Mouse (Mus musculus) right cerebral cortex, postnatal 10 days (tissue): ENCODE measurements around the gene Mrgpra6.

Experiments
- DNase-seq, 2 experiments: peaks; one replicate each; pipeline ENCODE4 v3.0.0; 2021; ENCODE audit warnings: low spot score in 2 of 2

Mrgpra6 gene

DNA sequence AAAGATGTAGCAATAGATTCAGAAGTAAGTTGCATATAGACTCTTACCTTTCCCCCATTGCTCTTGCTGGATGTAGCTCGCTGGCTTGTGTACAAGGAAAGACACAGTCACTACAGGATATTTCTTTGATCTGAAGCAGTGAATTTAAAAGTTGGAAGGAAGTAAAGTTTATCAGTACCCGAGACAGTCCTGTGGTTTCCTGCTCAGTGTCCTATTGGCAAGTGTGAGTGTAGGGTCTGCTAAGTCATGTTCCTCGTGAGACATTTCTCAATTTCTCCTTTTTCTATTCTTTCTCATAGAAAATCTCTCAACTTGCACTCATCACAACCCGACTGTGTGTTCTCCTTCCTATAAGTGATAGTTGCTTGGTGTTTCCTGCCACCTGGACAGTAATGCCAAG lies at the start of gene Mrgpra6:
TSS of gene Mrgpra6 (minus strand) at position 91 of the 400 bp plus-strand sequence.
- DNase-seq: no peak

DNA sequence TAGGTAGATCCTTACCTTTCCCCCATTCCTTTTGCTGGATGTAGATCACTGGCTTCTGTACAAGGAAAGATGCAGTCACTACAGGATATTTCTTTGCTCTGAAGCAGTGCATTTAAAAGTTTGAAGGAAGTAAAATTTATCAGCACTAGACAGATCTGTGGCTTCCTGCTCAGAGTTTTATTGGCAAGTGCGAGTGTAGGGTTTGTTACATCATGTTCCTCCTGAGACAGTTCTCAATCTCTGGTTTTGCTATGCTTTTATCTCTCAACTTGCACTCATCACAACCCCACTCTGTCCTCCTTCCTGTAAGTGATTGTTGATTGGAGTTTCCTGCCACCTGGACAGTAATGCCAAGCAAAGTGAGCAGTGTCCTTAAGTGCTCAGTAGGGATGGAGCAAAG lies 48.0 kb upstream of the Mrgpra6 start, which contains the start of gene Mrgpra9:
TSS of gene Mrgpra9 (minus strand) at position 79 of the 400 bp plus-strand sequence.
- no peak for DNase-seq

DNA sequence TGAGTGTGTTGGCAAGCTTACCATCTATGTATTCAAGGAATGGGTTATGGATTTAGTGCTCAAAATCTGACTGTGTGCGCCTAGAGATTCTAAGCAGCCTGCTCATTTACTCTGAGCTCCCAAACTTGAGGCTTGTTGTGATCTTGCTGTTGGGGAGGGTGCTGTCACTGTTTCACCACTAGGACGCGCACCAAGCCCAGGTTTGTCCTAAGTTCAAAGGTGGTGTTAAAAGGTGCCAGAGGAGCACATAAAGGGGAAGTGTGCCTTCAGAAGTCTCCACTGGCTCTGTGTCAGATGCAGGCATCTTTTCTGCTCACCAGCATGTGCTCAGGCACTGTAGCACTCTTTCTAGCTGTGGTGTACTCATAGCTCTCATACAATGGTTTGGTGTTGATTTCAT lies 39.9 kb upstream of the Mrgpra6 start:
- no peak for DNase-seq

- no peak for DNase-seq
Observed at GRCm38 (mm10) chr7:47195271-47195670, 9.4 kb downstream of the Mrgpra6 start.

- no peak for DNase-seq
Observed at GRCm38 (mm10) chr7:47170814-47171213, 33.9 kb downstream of the Mrgpra6 start.

- DNase-seq: no peak
Observed at GRCm38 (mm10) chr7:47165028-47165427, 39.7 kb downstream of the Mrgpra6 start.

DNA sequence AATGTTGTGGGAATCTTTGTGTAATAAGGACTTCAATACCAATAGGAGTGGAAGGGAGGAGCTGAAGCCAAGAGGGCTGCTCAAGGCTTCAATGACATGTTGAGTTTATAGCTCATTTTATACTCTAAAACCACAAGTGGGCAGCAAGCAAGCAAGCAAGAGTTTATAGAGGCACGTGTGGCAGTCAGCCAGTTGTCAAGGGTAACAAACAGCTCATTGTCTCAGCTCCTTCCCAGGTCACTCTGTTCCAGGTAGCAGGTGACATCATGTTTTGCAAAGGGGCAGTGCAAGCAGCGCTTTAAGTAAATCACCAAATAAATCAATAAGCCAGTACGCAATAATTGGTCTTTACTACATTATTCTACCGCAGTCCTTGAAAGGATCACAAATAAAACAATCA lies 41.5 kb downstream of the Mrgpra6 start:
- no peak for DNase-seq

- no peak for DNase-seq
Observed at GRCm38 (mm10) chr7:47158451-47158850, 46.3 kb downstream of the Mrgpra6 start.

- DNase-seq: peak in 1 of 2 experiments; percentile 16
Observed at GRCm38 (mm10) chr7:47157743-47158142, 47.0 kb downstream of the Mrgpra6 start.

DNA sequence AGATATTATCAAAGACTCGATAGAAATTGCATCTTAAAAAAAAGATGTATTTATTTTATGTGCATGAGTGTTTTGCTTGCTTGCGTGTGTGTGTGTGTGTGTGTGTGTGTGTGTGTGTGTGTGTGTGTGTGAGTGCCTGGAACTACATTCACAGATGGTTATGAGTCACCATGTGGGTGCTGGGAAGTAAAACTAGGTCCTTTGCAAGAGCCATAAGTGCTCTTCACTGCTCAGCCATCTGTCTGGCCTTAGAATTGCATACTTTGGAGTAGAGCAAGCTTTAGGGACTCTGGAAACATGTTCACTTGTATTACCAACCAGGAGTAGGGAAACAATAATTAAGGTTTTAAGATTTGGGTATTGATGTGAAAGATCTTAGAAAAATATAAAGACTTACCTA lies 48.9 kb downstream of the Mrgpra6 start:
- peak in 1 of 2 experiments; percentile 20 for DNase-seq

DNA sequence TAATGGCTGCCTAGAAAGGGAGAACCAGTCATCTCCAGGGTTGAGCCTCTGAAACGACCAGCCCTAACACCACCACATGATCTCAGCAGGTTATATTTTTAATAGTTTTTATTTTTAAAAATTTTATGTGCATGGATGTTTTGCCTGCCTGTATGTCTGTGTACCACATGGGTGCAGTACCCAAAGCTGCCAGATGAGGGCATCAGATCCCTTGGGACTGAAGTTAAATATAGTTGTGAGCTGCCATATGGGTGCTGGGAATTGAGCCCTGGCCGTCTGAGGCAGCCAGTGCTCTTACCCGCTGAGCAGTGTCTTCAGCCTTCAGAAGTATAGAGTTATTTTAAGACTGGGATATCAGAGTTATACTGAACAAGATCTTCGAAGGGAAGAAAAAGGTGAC lies 49.3 kb downstream of the Mrgpra6 start:
- DNase-seq: peak in 1 of 2 experiments; percentile 26

GRCm38 (mm10) chr7:47150420-47151061 lies 54.2 kb downstream of the Mrgpra6 start:
- peak in 1 of 2 experiments; percentile 71 for DNase-seq

DNA sequence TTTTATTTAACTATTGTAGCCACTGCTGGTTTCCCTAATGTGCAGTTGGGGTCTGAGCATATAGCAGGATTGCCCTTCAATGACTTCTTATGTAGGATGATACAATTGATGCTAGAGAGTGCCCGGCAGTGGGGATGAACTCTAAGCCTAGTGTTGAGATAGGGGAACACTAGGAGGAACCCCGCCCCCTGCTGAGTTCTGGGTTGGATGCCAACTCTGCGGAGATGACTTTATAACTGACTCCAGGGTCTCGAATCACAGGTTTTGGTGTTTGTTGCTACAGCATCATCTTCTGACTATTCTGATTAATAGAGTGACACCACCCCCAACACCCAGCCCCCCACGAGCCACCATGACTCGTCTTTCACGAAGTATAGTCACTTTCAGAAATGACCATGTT lies 56.4 kb downstream of the Mrgpra6 start:
- DNase-seq: no peak

DNA sequence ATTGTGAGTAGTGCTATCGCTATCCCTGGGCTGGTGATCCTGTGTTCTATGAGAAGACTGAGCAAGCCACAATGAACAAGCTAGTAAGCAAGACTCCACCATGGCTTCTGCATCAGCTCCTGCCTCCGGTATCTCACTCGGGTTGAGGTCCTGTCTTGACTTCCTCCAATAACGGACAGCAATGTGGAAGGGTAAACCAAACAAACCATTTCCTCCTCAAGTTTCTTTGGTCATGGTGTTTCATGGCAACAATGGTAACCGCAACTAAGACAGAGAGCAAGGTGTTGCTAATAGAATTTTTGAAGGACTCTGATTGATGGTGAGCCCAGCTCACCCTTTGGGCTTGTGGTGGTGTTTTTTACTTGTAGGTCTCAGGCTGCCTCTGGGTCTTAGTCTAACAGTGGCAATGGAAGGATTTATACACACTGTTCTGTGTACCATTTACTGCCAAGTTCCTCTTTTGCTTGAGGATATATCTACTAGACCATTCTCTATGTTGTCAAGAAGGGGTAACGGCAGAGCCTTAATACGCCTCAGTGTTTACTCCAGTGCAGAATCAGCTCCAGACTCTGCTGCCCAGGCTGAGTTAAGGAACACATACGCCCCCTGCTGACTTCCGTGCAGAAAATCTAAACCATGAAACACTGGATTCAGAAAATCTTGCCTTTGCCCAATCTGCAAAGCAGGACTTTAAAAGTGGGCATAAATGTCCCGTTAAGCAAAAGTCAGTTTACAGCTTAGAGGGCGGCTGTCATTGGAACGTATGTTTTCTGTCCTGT lies 58.5 kb downstream of the Mrgpra6 start:
- peak in 1 of 2 experiments; percentile 73 for DNase-seq

GRCm38 (mm10) chr7:47144299-47144698 lies 60.4 kb downstream of the Mrgpra6 start:
- no peak for DNase-seq

DNA sequence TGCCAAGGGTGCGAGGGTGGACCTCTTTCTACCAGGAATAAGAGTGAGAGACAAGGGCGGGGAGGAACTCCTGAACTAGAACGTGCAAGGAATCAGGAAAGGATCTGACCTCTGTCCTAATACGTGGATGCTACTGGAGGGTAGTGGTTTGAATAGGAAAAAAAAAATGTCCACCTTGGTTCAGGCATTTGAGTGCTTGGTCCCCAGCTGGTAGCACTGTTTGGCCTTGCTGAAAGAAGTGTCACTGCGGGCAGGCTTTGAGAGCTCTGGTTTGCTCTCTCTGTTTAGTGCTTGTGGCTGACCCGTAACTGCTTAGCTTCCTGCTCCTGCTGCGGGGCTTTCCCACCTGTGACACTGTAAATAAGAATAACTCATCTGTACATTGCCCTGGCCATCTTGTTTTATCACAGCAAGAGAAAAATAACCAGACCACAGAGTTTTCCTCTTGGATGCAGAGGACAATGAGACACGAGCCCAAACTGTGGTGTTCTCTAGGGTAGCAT lies 64.8 kb downstream of the Mrgpra6 start:
- DNase-seq: no peak
